Mouse (Mus musculus) left cerebral cortex, postnatal 4 days (tissue): Measurements from ENCODE around the gene Nfkb1. TPM values are rescaled to one million over a fixed set of nuclear protein-coding genes. Genes with fewer than 3 reads are reported as not detected.
A peak's percentile ranks its signal among the peaks of the same experiment; 100 is the strongest.

Experiments used
- DNase-seq: peaks from one replicate; pipeline ENCODE4 v3.0.0-alpha.2; 2022
- intact Hi-C: fragments of 180-260 bp; cut with DNase I; formaldehyde crosslinking; loops from one replicate; pipeline ENCODE4 v1.15.1; 2025
- total RNA-seq, 2 experiments: library from RNA; stranded (reverse); gene quantifications; 2 replicates each; pipeline ENCODE4 v1.2.3; 2021

The Nfkb1 gene
- 10 to 100 TPM; 19.3 to 20.5 TPM for total RNA-seq

- intact Hi-C loops, result loop anchor here (10.0 kb wide), 1 partner anchor 257 kb away; the partner anchor contains the start of gene Ube2d3
- DNase-seq, result peak; percentile 57
Measured at GRCm38 (mm10) chr3:135691191-135692131, at the start of gene Nfkb1. Gene Nfkb1, minus strand, starts transcription at chr3:135691547.

GRCm38 (mm10) chr3:135740711-135741110 lies 49.4 kb upstream of the Nfkb1 start:
- no peak for DNase-seq
- intact Hi-C loops, result no loop called here

- intact Hi-C loops, result loop anchor here (5.0 kb wide), 1 partner anchor 442 kb away; no protein-coding TSS in a partner anchor
- DNase-seq, result no peak
Measured at GRCm38 (mm10) chr3:135734736-135735135, 43.4 kb upstream of the Nfkb1 start.

GRCm38 (mm10) chr3:135732747-135733445 lies 41.5 kb upstream of the Nfkb1 start:
- intact Hi-C loops, result loop anchor here (5.0 kb wide), 1 partner anchor 441 kb away; no protein-coding TSS in a partner anchor
- DNase-seq, result no peak

GRCm38 (mm10) chr3:135731292-135732047 lies 40.1 kb upstream of the Nfkb1 start:
- intact Hi-C loops, result loop anchor here (5.0 kb wide), 1 partner anchor 439 kb away; no protein-coding TSS in a partner anchor
- peak; percentile 93 for DNase-seq

- DNase-seq, result no peak
- intact Hi-C loops, result loop anchor here (5.0 kb wide), 1 partner anchor 438 kb away; no protein-coding TSS in a partner anchor
Measured at GRCm38 (mm10) chr3:135730790-135731189, 39.4 kb upstream of the Nfkb1 start.

DNA sequence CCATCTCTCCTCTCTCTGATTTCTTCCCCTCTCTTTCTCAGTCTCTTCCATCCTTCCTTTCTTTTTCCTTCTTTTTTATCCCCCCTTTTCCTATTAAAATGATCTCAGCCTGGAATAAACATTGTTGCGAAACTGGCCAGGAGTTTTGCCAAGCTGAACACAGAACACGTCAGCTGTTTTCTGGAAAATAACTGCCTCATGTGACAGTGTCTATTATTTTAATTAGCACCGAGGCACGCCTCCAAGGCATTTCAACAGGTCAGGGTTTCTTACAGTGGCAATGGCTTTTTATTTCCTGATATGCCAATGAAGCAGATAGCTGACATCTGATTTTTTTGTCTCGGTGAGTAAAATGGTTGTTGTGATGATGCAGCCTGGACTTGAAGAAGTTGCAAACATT lies 38.2 kb upstream of the Nfkb1 start:
- intact Hi-C loops, result no loop called here
- no peak for DNase-seq

DNA sequence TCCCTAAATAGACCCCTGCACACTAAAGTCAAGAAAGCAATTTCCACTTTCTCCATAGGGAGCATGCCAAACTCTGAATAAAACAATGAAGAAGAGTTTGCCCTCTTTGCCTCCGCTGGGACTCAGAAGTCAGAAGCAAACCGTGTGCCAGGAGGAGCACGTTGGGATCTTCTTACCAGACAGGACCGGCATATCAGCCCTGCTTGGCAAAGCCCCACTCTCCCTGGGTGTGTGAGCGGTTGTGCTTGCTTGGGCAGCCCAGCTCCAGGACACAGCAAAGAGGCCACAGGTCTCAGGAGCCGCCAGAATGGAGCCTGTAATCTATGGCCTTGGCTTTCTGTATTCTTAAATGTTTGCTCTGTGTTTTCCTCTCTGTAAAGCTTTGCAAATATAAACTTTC lies 37.6 kb upstream of the Nfkb1 start:
- intact Hi-C loops, result no loop called here
- no peak for DNase-seq

- intact Hi-C loops, result no loop called here
- DNase-seq, result no peak
Measured at GRCm38 (mm10) chr3:135727339-135727738, 36.0 kb upstream of the Nfkb1 start.

DNA sequence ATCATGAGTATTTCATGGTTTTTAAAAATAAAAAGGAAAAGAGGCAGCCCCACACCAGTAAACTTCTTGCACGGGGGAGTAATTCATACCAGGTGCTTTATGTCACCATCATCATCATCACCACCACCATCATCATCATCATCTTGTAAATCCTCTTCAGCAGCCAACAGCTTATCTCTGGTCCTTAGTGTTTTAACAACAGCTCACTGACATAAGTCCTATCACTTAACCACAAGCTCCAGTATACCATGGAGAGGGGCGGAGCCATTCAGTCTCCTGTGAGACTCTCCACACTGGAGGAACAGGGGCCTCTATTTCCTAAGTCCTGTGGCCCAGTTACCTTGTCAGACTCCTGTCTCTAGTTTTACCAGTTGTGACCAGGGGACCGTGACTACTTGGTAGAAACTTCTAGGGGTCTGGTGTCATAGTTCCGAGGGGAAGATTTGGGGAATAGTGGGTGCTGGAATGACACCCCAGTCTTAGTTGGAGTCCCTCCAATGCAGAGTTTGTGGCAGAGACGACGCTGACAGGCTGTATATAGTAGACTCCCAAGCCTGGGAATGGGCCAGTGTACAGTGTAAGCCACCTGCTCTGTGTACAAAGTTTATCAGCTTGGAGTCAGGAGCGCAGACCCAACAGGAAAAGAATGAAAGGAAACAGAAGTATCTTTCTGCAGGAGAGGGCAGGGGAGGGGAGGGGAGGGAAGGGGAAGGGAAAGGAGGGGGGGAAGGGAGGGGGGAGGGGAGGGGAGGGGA lies 35.4 kb upstream of the Nfkb1 start:
- DNase-seq, result no peak
- intact Hi-C loops, result no loop called here

DNA sequence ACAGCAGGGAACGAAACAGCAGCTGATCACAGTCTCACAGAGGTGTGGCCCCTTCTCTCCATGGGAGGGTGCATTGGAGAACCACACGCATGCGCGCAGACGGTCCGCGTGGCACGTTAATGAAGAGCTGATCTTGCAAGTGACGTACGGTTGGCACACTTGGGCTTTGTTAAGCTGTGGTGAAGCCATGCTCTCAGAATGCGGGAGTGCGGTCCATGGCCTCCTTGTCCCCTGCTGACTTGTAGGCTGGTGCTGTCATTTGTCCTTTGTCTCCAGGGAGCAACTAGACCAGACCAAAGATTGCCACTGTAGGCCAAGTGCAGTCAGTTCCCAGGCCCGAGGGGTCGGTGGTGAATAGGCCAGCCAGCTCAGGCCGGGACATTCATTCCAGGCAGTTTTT lies 34.7 kb upstream of the Nfkb1 start:
- intact Hi-C loops, result no loop called here
- DNase-seq, result peak; percentile 50

DNA sequence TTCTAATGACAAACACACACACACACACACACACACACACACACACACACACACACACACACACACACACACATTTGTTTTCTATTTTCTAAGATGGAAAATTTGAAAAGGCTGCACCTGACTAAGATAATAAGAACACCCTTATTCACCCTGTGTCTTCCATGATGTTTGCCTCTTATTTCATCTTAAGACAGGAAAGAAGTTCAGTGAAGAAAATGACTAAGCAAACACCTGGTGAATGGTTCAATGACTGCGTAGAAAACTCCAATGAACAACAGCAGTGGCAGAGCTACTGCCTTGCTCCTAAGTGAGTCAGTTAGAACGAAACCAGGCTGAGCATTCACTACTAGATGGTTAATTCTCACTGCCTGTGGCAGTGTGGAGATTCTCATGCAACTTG lies 30.8 kb upstream of the Nfkb1 start:
- intact Hi-C loops, result no loop called here

DNA sequence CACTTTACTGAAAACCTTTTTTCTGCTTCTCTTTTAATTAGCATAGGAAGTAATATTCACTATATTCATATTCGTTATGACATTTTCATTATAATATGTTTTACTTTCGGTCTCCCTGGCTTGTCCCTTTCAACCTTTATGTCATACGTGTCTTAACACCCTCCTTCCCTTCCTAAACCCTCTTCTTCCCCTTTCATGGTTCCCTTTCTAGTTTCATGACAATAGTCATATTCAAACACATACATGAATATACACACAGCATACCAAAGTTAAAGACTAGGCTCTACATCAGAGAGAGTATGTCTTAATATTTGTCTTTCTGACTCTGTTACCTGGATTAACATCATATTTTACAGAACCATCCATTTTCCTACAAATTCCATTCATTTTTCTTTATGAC lies 28.6 kb upstream of the Nfkb1 start:
- intact Hi-C loops, result no loop called here
- no peak for DNase-seq

More for the DNA sequence above, 30.8 kb upstream of the Nfkb1 start:
- no peak for DNase-seq

- DNase-seq, result no peak
- intact Hi-C loops, result no loop called here
Measured at GRCm38 (mm10) chr3:135719179-135719532, 27.8 kb upstream of the Nfkb1 start.

GRCm38 (mm10) chr3:135718323-135719178 lies 27.2 kb upstream of the Nfkb1 start:
- intact Hi-C loops, result no loop called here
- DNase-seq, result no peak

- intact Hi-C loops, result no loop called here
- no peak for DNase-seq
Measured at GRCm38 (mm10) chr3:135713016-135713950, 21.9 kb upstream of the Nfkb1 start.

- intact Hi-C loops, result no loop called here
- no peak for DNase-seq
Measured at GRCm38 (mm10) chr3:135711613-135712012, 20.3 kb upstream of the Nfkb1 start.

DNA sequence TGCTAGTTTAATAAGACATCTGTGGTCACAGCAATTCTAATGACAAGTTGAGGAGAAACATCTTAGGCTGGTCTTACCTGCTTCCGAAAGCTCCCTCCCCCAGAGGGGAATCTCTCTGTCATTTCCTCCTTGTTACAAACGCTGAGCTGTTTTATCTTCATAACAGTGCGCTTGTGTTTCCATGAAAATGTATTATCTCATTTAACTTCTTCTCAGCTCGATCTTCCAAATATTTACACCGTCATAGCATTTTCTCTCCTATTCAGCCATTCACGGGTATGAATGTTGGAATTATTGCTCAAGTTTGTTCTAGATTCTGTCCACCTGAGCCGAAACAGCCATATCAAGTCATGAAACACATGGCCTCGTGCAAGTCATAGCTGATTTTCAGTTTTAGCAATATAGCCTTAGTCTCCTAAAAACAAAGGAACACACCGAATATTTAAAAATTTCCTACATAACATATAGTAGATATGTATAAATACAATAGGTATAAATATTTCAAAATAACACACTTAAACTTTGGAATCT lies 19.8 kb upstream of the Nfkb1 start:
- DNase-seq, result no peak

More for the DNA sequence above, 19.8 kb upstream of the Nfkb1 start:
- intact Hi-C loops, result no loop called here
